Mouse (Mus musculus): ENCODE data around the gene Anapc15-ps. TPM values are rescaled to one million over a fixed set of nuclear protein-coding genes. Genes with fewer than 3 reads are reported as not detected.
"Not testable (repeated sequence)": the region's sequence is repeated elsewhere in the genome, so short reads cannot be mapped to it uniquely, and the experiment has no call there.

The Anapc15-ps gene
- total RNA-seq, 2 experiments from 2014 or later: not detected

DNA sequence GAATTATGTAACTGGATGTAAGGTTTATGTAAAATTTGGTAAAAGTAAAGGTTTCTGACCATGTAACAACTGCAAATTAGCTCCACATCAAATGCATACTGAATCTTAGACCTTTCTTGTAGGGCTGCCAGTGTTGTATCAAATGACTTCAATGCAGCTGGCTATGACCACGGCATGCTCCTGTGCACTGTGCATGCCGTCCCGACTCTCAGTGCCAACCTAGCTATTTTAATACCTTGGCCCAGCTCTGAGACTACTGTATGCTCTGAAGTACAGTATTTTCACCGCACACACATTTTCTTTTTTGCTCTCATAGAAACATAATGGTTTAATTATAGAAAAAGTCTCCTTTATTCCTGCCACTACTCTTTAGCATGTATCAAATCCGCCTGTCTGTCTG is 31.9 kb downstream of the Anapc15-ps start:
- peak; percentile 36 to 62 for DNase-seq
- intact Hi-C loops (cut with DNase I): no loop called here

GRCm38 (mm10) chr10:95639429-95639828 is 33.8 kb downstream of the Anapc15-ps start:
- intact Hi-C loops (cut with DNase I): no loop called here
- DNase-seq: no peak

GRCm38 (mm10) chr10:95634751-95635150 is 38.5 kb downstream of the Anapc15-ps start:
- intact Hi-C loops (cut with DNase I): no loop called here
- no peak for DNase-seq

- no peak for DNase-seq
- intact Hi-C loops (cut with DNase I): no loop called here
Observed at GRCm38 (mm10) chr10:95634261-95634660, 39.0 kb downstream of the Anapc15-ps start.

DNA sequence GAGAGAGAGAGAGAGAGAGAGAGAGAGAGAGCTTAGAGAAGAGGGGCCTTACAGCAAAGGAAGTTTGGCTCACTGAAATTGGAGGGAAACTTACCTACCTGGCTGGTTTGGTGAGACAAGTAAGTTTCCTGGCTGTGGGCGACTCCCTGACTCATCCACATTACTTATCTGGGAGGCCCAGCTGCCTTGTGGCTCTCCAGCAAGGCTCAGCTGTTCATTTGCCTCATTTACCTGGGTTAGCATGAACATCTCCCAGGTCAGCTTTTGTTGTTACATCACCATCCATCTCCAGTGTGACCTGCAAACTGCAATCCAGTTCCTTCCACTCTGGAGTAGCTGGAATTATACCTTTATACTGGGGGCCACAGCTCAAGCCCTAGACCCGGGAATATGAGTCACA is 41.7 kb downstream of the Anapc15-ps start:
- intact Hi-C loops (cut with DNase I): no loop called here
- no peak for DNase-seq

DNA sequence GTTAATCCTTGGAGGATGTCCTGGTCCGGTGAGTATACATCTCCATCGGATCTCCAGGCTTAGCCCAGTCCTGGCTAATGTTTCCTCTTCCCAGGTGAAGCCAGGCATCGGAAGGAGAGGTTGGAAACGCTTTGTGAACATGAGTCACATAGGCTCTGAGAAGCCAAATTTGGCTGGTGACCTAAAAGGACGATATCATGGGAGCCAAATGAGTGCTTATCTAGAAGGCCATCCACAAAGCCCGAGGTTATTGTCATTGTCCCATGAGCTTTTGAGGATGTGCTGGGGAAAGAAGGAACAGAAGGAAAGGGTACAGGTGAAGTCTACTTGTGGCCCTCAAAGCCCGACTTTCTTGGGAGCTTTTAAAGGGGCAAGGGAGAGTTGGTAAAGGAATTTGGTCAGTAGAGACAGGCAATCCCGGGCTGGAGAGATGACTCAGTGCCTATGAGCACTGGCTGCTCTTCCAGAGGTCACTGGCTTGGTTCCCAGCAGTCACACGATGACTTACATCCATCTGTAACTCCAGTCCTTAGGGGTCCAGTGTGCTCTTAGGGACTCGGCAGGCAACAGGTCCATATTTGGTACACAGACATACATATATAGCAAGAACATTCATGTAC is 42.4 kb downstream of the Anapc15-ps start:
- intact Hi-C loops (cut with DNase I): no loop called here

DNA sequence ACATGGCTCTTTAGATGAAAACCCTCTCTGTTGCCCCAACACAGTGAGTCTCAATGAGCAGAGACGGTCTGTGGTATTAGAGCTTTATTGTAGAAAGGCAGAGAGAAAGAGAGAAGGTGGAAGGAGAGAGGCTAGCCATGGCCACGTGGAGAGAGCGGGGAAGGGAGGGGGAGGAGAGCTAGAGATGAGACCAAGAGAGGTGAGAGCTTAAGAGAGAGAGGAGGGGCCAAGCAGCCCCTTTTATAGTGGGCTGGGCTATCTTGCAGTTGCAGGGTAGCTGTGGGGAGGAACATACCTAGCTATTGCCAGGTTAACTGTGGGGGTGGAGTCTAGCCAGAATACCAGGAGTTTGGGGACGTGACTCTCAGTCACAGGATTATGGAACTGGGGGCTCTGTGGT is 43.1 kb downstream of the Anapc15-ps start:
- DNase-seq; intact Hi-C loops (cut with DNase I): not testable (repeated sequence)

More for the DNA sequence above, 42.4 kb downstream of the Anapc15-ps start:
- DNase-seq: peak; percentile 41 to 64

GRCm38 (mm10) chr10:95628338-95628737 is 44.9 kb downstream of the Anapc15-ps start:
- intact Hi-C loops (cut with DNase I): no loop called here

GRCm38 (mm10) chr10:95627381-95627780 is 45.9 kb downstream of the Anapc15-ps start:
- intact Hi-C loops (cut with DNase I): no loop called here
- no peak for DNase-seq

More at GRCm38 (mm10) chr10:95628338-95628737, 44.9 kb downstream of the Anapc15-ps start:
- no peak for DNase-seq

- intact Hi-C loops (cut with DNase I): no loop called here
- DNase-seq: no peak
Observed at GRCm38 (mm10) chr10:95625300-95625699, 48.0 kb downstream of the Anapc15-ps start.

GRCm38 (mm10) chr10:95624007-95624406 is 49.2 kb downstream of the Anapc15-ps start:
- peak in 1 of 2 experiments; percentile 24 for DNase-seq
- intact Hi-C loops (cut with DNase I): no loop called here

- intact Hi-C loops (cut with DNase I): no loop called here
- DNase-seq: no peak
Observed at GRCm38 (mm10) chr10:95623518-95623905, 49.7 kb downstream of the Anapc15-ps start.

Other genes starting within 250 kb of the Anapc15-ps start
- gene Mrpl42, start 171.5 kb downstream of the Anapc15-ps start, total RNA-seq (2021): 100 to 1,000 TPM; 308 to 331 TPM
- gene Ube2n, start 158.3 kb downstream of the Anapc15-ps start, total RNA-seq (2021): 100 to 1,000 TPM; 118 to 134 TPM
- 100 to 1,000 TPM; 215 to 280 TPM for gene Nudt4, start 109.3 kb downstream of the Anapc15-ps start, total RNA-seq (2021)
- 1 to 10 TPM in 1 of 2 experiments, under 1 TPM in 1; 0.64 to 1.6 TPM for gene Gm33543, start 169.5 kb upstream of the Anapc15-ps start, total RNA-seq (2021)